Mouse (Mus musculus) liver, embryonic 15.5 days (tissue): ENCODE results near the gene Rps19. TPM values are rescaled to one million over a fixed set of nuclear protein-coding genes. Genes with fewer than 3 reads are reported as not detected.

Experiments
- ATAC-seq: fragments of 200-750 bp; cut with Nextera tagmentation; 2 replicates; pipeline ENCODE4 v1.8.0; 2017; ENCODE audit warnings: moderate number of reproducible peaks, mild to moderate bottlenecking, moderate library complexity; ENCODE audit not compliant: insufficient read depth
- H3K27ac ChIP-seq: fragments of 300-500 bp; sonication (generic); replicated peaks from 2 replicates; pipeline ENCODE4 v1.5.1; 2015; ENCODE audit warnings: mild to moderate bottlenecking, inconsistent platforms
- H3K27me3 ChIP-seq: fragments of 300-500 bp; sonication (generic); 2 replicates; pipeline ENCODE4 v1.6.1; 2015; ENCODE audit warnings: mild to moderate bottlenecking, inconsistent platforms
- H3K36me3 ChIP-seq: fragments of 300-500 bp; sonication (generic); replicated peaks from 2 replicates; pipeline ENCODE4 v1.6.1; 2015; ENCODE audit warnings: moderate library complexity, mild to moderate bottlenecking, inconsistent platforms
- H3K4me1 ChIP-seq: fragments of 300-500 bp; sonication (generic); replicated peaks from 2 replicates; pipeline ENCODE4 v1.6.1; 2015; ENCODE audit warnings: inconsistent platforms
- H3K4me2 ChIP-seq: fragments of 300-500 bp; sonication (generic); 2 replicates; pipeline ENCODE4 v1.6.1; 2015; ENCODE audit warnings: moderate library complexity, mild to moderate bottlenecking, inconsistent platforms
- H3K4me3 ChIP-seq: fragments of 300-500 bp; sonication (generic); replicated peaks from 2 replicates; pipeline ENCODE4 v1.5.1; 2015; ENCODE audit warnings: mild to moderate bottlenecking, inconsistent platforms
- H3K9ac ChIP-seq: fragments of 300-500 bp; sonication (generic); 2 replicates; pipeline ENCODE4 v1.6.1; 2015; ENCODE audit warnings: moderate library complexity, mild to moderate bottlenecking, inconsistent platforms
- H3K9me3 ChIP-seq: fragments of 300-500 bp; sonication (generic); replicated peaks from 2 replicates; pipeline ENCODE4 v1.6.1; 2016; ENCODE audit warnings: inconsistent platforms
- WGBS: fragments of 180-500 bp; shearing (Covaris S2); methylation state at CpG from one replicate; pipeline ENCODE4 v1.1.7; 2015; ENCODE audit warnings: mixed read lengths; ENCODE audit not compliant: insufficient replicate concordance; 5-methylcytosine and 5-hydroxymethylcytosine counted together
- polyA plus RNA-seq: library from polyadenylated mRNA; unstranded; fragments of >200 nt; fragmentation: Nextera tagmentation; extraction: Ambion mirVana; gene quantifications from 2 replicates; pipeline ENCODE4 v1.2.1, GENCODE M21; 2015

Gene Rps19
- polyA plus RNA-seq, 1 experiment from 2014 or later: 1,167 TPM

- peak overlapping the region; percentile 43 for H3K4me3 ChIP-seq
- H3K9ac ChIP-seq: peak overlapping the region; percentile 41
- no peaks in the 10 kb centered on the region for H3K27me3 ChIP-seq
- no peak for ATAC-seq
- peak overlapping the region; percentile 99 for H3K27ac ChIP-seq
- H3K9me3 ChIP-seq: no peaks in the 10 kb centered on the region
- H3K36me3 ChIP-seq: no peaks in the 10 kb centered on the region
- H3K4me2 ChIP-seq: peak overlapping the region; percentile 70
- H3K4me1 ChIP-seq: peaks cover 78% of the 10 kb centered on the region
- 55% methylated on average over 5 of the region's 5 CpGs for WGBS
These were observed 32.4 kb upstream of the Rps19 start for GRCm38 (mm10) chr7:24851596-24852325.

GRCm38 (mm10) chr7:24852557-24853232 lies 31.5 kb upstream of the Rps19 start:
- Histone ChIP-seq H3K27ac (peak overlapping the region; percentile 99), H3K9me3 (no peaks in the 10 kb centered on the region), H3K36me3 (no peaks in the 10 kb centered on the region), H3K9ac (peak overlapping the region; percentile 47), H3K27me3 (no peaks in the 10 kb centered on the region), H3K4me1 (peaks cover 80% of the 10 kb centered on the region), H3K4me2 (peak overlapping the region; percentile 70), H3K4me3 (peak overlapping the region; percentile 43)
- ATAC-seq: peak; percentile 94
- WGBS: 30% methylated on average over 8 of the region's 8 CpGs

GRCm38 (mm10) chr7:24853233-24853563 lies 31.0 kb upstream of the Rps19 start:
- Histone ChIP-seq H3K9me3 (no peaks in the 10 kb centered on the region), H3K9ac (peak overlapping the region; percentile 47), H3K36me3 (no peaks in the 10 kb centered on the region), H3K4me2 (peak overlapping the region; percentile 70), H3K4me3 (peak overlapping the region; percentile 43), H3K27ac (peak overlapping the region; percentile 99), H3K27me3 (no peaks in the 10 kb centered on the region), H3K4me1 (peaks cover 85% of the 10 kb centered on the region)
- ATAC-seq: peak; percentile 77

GRCm38 (mm10) chr7:24853695-24854094 lies 30.5 kb upstream of the Rps19 start:
- 34% methylated on average over 7 of the region's 7 CpGs for WGBS
- Histone ChIP-seq H3K27me3 (no peaks in the 10 kb centered on the region), H3K4me1 (peaks cover 90% of the 10 kb centered on the region), H3K4me3 (peak overlapping the region; percentile 43), H3K9ac (peak overlapping the region; percentile 47), H3K4me2 (peak overlapping the region; percentile 70), H3K9me3 (no peaks in the 10 kb centered on the region), H3K36me3 (no peaks in the 10 kb centered on the region), H3K27ac (peak overlapping the region; percentile 99)
- ATAC-seq: no peak

GRCm38 (mm10) chr7:24856460-24857120 lies 27.6 kb upstream of the Rps19 start:
- no peak overlapping the region for H3K9ac ChIP-seq
- ATAC-seq: no peak
- H3K4me2 ChIP-seq: no peak overlapping the region
- H3K4me3 ChIP-seq: no peak overlapping the region
- H3K27me3 ChIP-seq: no peaks in the 10 kb centered on the region
- H3K4me1 ChIP-seq: peaks cover 93% of the 10 kb centered on the region
- WGBS: 43% methylated on average over 6 of the region's 6 CpGs
- no peaks in the 10 kb centered on the region for H3K9me3 ChIP-seq
- peak overlapping the region; percentile 61 for H3K27ac ChIP-seq
- no peaks in the 10 kb centered on the region for H3K36me3 ChIP-seq

GRCm38 (mm10) chr7:24859234-24859633 lies 24.9 kb upstream of the Rps19 start:
- peak; percentile 100 for ATAC-seq
- H3K9me3 ChIP-seq: no peaks in the 10 kb centered on the region
- peak overlapping the region; percentile 45 for H3K9ac ChIP-seq
- 0 out of 2 replicates have a peak, but pooled peaks cover 3% of the 10 kb centered on the region for H3K27me3 ChIP-seq
- no peaks in the 10 kb centered on the region for H3K36me3 ChIP-seq
- peak overlapping the region; percentile 27 for H3K4me3 ChIP-seq
- peak overlapping the region; percentile 96 for H3K27ac ChIP-seq
- H3K4me2 ChIP-seq: peak overlapping the region; percentile 62
- H3K4me1 ChIP-seq: peaks cover 75% of the 10 kb centered on the region
- 29% methylated on average over 5 of the region's 5 CpGs for WGBS

- H3K4me3 ChIP-seq: no peak within 1 kb of the TSS
- ATAC-seq: no peak
- no peaks in the 10 kb centered on the region for H3K36me3 ChIP-seq
- 0 out of 2 replicates have a peak within 1 kb of the TSS, but pooled peaks have one; percentile 2 for H3K9ac ChIP-seq
- 72% methylated on average over 7 of the region's 7 CpGs for WGBS
- peaks cover 20% of the 10 kb centered on the region for H3K27me3 ChIP-seq
- no peak within 1 kb of the TSS for H3K4me2 ChIP-seq
- peaks cover 64% of the 10 kb centered on the region for H3K4me1 ChIP-seq
- no peaks in the 10 kb centered on the region for H3K9me3 ChIP-seq
- peak within 1 kb of the TSS; percentile 38; the same call in 1 of the 2 replicates for H3K27ac ChIP-seq
These were observed 22.3 kb upstream of the Rps19 start, which contains the start of gene Gm9844 for GRCm38 (mm10) chr7:24861913-24862312. TSS of gene Gm9844 (plus strand) at chr7:24862213.

- no peak for ATAC-seq
- H3K27ac ChIP-seq: peak overlapping the region; percentile 38; the same call in 1 of the 2 replicates
These were observed 21.3 kb upstream of the Rps19 start for GRCm38 (mm10) chr7:24862853-24863252.

GRCm38 (mm10) chr7:24864156-24864555 lies 20.0 kb upstream of the Rps19 start:
- H3K27me3 ChIP-seq: peaks cover 39% of the 10 kb centered on the region
- peaks cover 41% of the 10 kb centered on the region for H3K4me1 ChIP-seq
- no peak overlapping the region for H3K27ac ChIP-seq
- no peak overlapping the region for H3K4me3 ChIP-seq
- no peaks in the 10 kb centered on the region for H3K9me3 ChIP-seq
- no peak overlapping the region for H3K9ac ChIP-seq
- no peak overlapping the region for H3K4me2 ChIP-seq
- ATAC-seq: no peak
- WGBS: 32% methylated on average over 6 of the region's 6 CpGs
- no peaks in the 10 kb centered on the region for H3K36me3 ChIP-seq

More at GRCm38 (mm10) chr7:24862853-24863252, 21.3 kb upstream of the Rps19 start:
- Histone ChIP-seq H3K9ac (no peak overlapping the region), H3K9me3 (no peaks in the 10 kb centered on the region), H3K36me3 (no peaks in the 10 kb centered on the region), H3K4me3 (no peak overlapping the region), H3K27me3 (peaks cover 28% of the 10 kb centered on the region), H3K4me1 (peaks cover 54% of the 10 kb centered on the region), H3K4me2 (no peak overlapping the region)
- WGBS: 29% methylated on average over 4 of the region's 4 CpGs

- Histone ChIP-seq H3K4me2 (no peak overlapping the region), H3K36me3 (no peaks in the 10 kb centered on the region), H3K27me3 (peaks cover 71% of the 10 kb centered on the region), H3K9ac (no peak overlapping the region), H3K4me1 (peaks cover 11% of the 10 kb centered on the region), H3K27ac (no peak overlapping the region), H3K4me3 (no peak overlapping the region), H3K9me3 (no peaks in the 10 kb centered on the region)
- WGBS: 56% methylated on average over 17 of the region's 17 CpGs
- ATAC-seq: no peak
These were observed 15.1 kb upstream of the Rps19 start for GRCm38 (mm10) chr7:24869080-24869479.
